Mouse (Mus musculus) kidney, postnatal 36 days (tissue): ENCODE results near the gene Akap5.

Experiments
- DNase-seq, 2 experiments: peaks; one replicate each; pipeline ENCODE4 v3.0.0; 2021 to 2022; ENCODE audit warnings: mixed read lengths in 2 of 2

The Akap5 gene

DNA sequence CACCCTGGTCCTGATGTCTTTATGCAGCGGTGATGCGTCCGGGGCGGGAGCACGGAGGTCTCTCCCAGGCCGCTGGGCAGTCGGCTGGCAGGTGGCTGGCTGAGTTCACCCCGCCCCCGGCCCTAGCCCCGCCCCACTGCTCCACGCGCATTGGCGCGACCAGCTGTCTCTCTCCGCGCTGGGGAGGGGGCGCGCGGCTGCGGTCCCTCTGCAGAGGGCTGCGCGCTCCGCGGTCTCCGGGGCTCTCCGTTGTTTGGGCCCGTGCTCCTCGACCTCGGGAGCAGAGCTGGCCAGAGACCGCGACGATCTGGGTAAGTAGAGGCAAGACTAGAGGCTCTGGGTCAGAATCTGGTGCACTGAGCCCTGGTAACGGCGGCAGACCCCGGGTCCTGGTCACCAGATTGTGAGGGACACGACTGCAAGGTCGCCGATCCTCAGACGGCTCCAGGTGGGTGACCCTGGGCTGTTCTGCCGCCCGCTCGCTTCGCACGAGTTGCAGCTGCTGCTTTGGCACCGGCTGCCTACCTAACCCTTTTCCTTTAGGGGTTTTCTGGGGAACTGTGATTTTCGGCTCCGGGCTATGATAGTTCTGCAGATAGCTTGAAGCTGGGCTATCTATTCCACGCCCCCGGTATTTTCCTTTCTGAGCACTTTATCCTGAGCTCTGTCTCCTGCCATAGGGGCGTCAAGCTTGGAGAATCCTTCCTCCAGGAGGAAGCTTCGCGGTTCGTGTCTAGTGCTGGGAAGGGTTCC lies at the start of gene Akap5:
Gene Akap5 (plus strand): TSS at position 213 of the 753 bp plus-strand sequence.
- DNase-seq, result peak in 1 of 2 experiments; percentile 58

- DNase-seq, result no peak
Observed at GRCm38 (mm10) chr12:76278209-76278608, 46.5 kb upstream of the Akap5 start.

GRCm38 (mm10) chr12:76280556-76280955 lies 44.1 kb upstream of the Akap5 start:
- DNase-seq, result no peak

DNA sequence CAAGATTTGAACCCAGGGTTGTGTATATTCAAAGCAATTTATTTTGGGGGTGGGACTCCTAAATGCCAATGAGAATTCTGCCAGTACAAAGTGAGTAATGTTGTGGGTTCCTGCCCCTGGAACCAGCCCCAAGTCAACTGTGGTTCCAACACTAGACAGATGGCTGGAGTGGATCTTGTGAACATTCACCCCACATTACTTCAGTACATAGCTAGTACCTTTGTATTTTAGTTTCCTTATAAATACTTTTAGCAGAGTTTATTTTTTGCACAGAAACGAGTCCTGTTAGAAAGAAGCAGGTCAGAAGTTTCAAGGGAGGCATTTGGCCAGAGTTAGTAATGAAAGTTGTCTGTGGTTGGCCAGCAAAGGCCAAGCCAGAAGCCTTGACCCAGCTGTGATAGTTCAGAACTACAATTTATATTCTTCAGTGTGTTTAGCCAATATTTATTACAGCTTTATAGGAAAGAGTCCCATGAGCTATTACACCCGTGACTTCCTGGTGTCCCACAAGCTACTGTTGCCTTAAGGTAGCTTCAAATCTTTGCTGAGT lies 43.5 kb upstream of the Akap5 start:
- DNase-seq, result no peak

DNA sequence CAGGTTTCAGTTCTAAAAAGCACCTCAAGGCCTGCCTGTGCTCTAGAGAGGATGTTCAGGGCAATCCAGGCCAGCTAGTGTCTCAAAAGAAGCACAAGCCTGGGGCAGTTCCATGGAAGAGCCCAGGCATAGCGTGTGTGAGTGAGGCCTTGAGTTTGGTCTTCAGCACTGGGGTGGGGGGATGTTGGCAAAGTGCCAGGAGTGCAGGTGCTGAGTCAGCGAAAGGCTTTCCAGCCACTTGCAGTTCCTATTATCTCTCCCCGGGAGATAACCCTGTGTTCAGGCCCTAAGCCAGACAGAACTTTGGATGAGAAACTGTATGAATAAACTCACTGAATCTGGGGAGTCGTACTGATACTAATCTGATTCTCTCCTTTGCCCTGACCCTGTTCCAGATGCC lies 42.6 kb upstream of the Akap5 start:
- no peak for DNase-seq

DNA sequence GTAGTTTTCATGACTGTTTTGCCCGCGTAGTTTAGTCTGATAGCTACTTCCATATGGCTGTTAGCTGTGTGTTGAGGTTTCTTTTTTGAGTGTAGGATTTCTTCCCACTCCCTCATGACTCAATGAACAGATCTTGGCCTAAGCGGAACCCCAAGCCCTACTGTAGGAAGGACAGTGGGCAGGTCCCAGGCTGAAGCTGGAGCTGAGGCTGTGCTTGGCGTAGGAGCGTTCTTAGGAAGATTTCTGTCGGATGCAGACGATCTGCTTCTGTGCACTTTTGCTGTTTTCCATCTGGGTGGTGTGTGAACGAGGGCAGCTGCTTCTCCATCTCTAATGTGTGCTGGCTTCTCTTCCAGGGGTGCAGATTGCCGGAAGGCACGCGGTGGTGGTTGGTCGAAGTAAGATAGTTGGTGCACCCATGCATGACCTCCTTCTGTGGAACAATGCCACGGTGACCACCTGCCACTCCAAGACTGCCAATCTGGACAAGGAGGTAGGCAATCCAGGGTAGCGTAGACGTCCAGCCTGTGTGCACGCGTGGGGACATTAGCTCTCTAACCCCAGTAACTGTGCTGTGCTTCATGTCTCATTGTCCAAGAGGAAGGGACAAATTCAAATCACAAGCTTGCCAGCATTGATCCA lies 42.0 kb upstream of the Akap5 start:
- DNase-seq, result no peak

GRCm38 (mm10) chr12:76285418-76285817 lies 39.3 kb upstream of the Akap5 start:
- DNase-seq, result no peak

DNA sequence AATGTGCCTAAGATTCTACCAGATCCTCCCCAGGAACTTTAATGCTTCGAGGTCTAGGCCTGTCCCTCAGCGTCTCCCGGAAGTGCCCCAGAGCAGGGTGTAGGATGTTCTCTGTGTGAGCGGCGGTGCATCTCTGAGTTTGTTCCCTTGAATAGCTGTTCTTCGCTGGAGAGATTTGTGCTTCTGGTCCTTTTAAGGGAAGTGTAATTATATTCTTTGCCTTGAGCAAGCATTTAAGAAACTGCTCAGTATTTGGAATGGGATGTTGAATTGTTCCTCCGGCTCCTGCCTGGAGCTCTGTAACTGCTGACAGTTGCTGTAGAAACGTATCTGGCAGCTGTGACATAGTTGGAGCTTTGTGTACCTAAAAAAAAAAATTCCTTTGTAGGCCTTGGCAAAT lies 36.7 kb upstream of the Akap5 start:
- DNase-seq, result no peak

DNA sequence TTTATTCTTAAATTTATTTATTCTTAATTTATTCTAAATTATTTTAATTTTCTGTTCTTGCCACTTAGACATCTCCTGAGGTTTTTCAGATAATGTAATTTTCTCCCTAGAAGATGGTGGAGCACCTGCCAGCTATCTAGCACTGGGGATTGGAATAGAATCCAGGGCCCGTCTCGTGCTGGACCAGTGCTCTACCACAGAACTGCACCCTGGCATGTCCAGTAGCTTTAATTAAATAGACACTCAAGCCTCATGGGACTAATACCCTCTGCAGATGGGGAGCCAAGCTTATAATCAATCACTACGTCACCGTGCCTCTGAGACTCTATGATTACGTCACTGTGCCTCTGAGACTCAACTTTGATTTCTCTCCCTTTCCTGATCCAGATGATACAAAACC lies 36.2 kb upstream of the Akap5 start:
- DNase-seq, result no peak

GRCm38 (mm10) chr12:76289428-76289827 lies 35.3 kb upstream of the Akap5 start:
- no peak for DNase-seq

- peak in 1 of 2 experiments; percentile 47 for DNase-seq
Observed at GRCm38 (mm10) chr12:76290271-76290670, 34.4 kb upstream of the Akap5 start.

DNA sequence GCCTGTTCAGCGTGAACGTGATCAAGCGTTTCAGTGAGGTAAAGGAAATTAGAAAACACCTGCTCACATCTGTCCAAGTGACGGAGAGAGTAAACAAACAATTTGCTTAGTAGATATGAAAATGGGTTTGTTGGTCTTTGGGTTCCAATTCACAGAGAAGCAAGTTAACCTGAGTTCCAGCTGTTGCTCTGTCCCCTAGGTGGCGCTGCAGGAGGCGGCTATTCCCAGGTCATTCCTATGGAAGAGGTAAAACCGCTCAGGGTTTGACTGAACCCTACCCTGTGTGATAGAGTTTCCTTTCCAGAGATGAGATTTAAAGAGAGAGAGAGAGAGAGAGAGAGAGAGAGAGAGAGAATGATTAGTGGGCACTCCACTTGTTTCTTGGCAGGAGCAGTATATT lies 31.5 kb upstream of the Akap5 start:
- DNase-seq, result peak; percentile 42 to 86

GRCm38 (mm10) chr12:76297830-76298229 lies 26.9 kb upstream of the Akap5 start:
- no peak for DNase-seq

DNA sequence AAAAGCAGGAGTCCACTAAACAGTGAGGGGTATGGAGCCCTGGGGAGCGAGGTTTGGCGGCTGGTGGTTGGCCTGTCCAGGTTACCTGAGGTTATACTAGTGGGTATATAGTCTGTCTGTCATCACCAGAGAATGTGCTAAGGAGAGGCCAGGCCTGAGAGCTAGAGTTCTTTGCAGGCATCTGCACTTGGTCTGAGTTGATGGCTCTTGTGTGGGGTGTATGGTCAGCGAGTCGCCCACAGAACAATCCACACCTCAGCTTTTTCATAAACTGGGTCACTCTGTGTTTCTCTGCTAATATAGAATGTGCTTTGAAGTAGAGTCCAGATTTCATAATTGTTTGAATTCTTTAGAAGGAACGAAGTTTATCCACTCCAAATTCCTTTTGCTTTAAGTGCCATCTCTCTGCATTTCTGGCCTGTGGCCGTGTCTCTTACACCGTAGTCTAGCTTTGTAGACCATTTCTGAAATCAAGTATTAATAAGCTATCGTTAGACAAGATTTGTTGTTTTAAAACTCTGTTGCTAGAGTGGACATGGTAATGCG lies 25.3 kb upstream of the Akap5 start:
- no peak for DNase-seq

DNA sequence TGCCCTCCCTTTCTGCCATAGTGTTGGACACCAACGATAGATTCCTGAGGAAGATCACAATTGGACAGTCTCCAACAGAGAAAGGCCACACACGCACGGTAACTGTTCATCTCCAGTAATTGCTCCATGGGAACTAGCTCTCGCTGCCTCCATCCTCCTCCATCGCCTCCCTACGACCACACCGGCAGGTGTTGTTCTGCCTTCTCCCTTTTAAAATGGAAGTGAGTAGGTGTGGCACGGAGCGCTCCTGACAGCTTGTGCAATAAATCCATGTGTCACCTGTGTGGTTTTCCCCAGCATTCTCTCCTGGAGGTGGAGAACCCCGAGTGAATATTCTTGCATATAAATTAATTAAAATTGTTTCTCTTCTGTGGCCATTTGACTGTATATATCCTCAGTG lies 24.3 kb upstream of the Akap5 start:
- DNase-seq, result no peak

DNA sequence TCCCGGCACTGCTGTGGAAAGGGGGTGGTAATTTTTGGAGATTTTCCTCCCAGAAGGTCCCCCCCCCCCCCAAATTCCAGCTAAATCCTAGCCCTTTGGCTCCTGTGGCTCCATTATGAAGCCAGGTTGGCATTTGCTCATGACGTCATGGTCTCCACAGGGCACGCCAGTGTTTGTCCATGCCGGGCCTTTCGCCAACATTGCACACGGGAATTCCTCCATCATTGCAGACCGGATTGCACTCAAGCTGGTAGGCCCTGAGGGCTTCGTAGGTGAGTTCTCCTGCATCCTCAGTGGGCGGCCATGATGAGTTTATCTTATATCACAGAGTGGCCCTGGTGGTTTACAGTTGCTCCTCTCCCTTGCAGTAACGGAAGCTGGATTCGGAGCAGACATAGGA lies 21.2 kb upstream of the Akap5 start:
- no peak for DNase-seq

- peak in 1 of 2 experiments; percentile 44 for DNase-seq
Observed at GRCm38 (mm10) chr12:76304199-76304598, 20.5 kb upstream of the Akap5 start.

DNA sequence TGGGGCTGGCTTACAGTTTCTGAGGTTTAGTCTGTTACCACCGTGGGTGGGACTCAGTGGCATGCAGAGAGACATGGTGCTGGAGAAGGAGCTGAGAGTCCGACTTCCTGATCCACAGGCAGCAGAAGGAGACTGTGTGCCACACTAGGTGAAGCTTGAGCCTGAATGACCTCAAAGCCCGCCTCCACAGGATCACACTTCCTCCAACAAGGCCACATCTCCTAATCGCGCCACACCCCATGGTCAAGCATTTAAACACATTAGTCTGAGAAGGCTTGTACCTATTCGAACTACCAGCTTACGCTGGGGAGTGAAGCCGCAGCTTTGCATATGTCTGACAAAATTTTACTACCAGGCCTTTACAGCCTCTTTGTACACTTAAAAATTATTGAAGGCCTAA lies 19.6 kb upstream of the Akap5 start:
- DNase-seq, result no peak

GRCm38 (mm10) chr12:76306852-76307561 lies 17.7 kb upstream of the Akap5 start:
- DNase-seq, result no peak

DNA sequence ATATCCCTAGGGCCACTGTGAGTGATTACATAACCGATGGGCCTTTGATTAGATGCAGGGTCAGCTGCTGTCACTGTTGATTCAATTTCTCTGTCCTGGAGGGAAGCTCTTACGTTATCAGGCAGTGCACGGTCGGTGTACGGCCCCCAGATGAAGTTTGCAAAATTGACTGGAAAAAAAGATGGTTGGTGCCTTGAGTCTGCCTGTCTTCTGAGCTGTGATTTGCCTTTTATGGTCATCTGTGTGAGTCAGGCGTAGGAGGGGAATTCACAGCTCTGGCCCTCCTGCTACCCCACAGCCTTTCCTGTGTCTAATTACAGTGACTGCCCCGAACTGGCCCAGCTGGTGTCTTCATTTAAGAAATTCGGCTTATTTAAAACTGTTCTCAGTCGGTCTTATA lies 16.7 kb upstream of the Akap5 start:
- DNase-seq, result peak in 1 of 2 experiments; percentile 12

- DNase-seq, result no peak
Observed at GRCm38 (mm10) chr12:76308436-76308835, 16.3 kb upstream of the Akap5 start.

DNA sequence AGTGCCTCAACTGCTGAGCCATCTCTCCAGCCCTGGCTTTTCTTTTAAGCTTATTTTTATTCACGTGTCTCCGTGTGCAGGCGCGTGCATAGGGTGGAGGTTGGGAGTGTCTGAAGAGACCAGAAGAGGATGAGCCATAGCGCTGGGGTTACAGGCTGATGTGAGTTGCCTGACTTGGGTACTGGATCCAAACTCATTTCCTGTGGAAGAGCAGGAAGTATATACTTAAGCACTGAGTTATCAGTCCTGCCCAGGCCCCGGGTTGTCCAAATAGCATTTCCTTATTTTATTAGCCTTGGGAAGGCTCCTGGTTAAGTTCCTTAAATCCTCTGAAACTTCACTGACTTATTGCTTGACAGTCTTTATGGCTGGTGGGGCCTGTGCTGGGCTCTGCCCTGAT lies 14.7 kb upstream of the Akap5 start:
- DNase-seq, result no peak

GRCm38 (mm10) chr12:76310633-76311032 lies 14.1 kb upstream of the Akap5 start:
- no peak for DNase-seq
